Mouse (Mus musculus): ENCODE data around the gene Map4k4.

DNA sequence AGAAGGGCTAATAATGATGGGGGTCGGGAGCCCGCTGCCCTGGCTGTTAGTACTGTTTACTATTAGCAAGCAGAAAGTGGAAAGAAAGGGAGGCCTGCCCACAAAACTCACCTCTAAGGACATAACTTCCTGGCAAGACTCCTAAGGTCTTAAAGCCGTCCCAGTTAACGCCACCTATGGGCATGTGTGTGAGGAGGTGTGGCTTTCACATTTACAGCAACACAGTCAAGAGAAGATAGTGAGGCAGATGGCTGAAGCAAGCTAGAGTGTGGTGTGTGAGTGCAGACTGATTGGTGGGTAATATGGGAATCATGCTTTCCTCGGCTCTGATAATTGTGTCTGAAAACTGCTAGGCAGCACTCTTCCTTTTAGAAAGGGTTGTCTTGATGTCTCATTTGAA, 48.5 kb downstream of the Map4k4 start:
- TF ChIP-seq MYOG (IDR thresholded peaks at IDR 0.05; ENCODE audit: control insufficient read depth in 1 of 3, insufficient read depth in 1 of 3, insufficient read length in 2 of 3, low read depth in 2 of 3) (no peak), REST (IDR thresholded peaks at IDR 0.05; ENCODE audit: insufficient read depth, insufficient read length) (no peak), POLR2A (IDR thresholded peaks at IDR 0.05; ENCODE audit: insufficient read length, low read depth) (no peak)
